Mouse (Mus musculus) neural tube, embryonic 14.5 days (tissue): Measurements from ENCODE around the gene Gatb. TPM values are rescaled to one million over a fixed set of nuclear protein-coding genes. Genes with fewer than 3 reads are reported as not detected.

Experiments
- ATAC-seq: fragments of 200-750 bp; cut with Nextera tagmentation; 2 replicates; pipeline ENCODE4 v1.8.0; 2017; ENCODE audit warnings: low read depth, mild to moderate bottlenecking, moderate TSS enrichment, moderate library complexity
- H3K27ac ChIP-seq: fragments of 300-500 bp; sonication (generic); 2 replicates; pipeline ENCODE4 v1.5.1; 2014; ENCODE audit warnings: low read depth, mild to moderate bottlenecking, control low read depth, low read length, moderate library complexity, mixed read lengths
- H3K27me3 ChIP-seq: fragments of 300-500 bp; sonication (generic); 2 replicates; pipeline ENCODE4 v1.6.1; 2014; ENCODE audit warnings: low read length; ENCODE audit not compliant: control insufficient read depth, insufficient read depth
- H3K36me3 ChIP-seq: fragments of 300-500 bp; sonication (generic); 2 replicates; pipeline ENCODE4 v1.6.1; 2014; ENCODE audit warnings: low read length, mixed read lengths; ENCODE audit not compliant: control insufficient read depth, insufficient read depth
- H3K4me1 ChIP-seq: fragments of 300-500 bp; sonication (generic); 2 replicates; pipeline ENCODE4 v1.6.1; 2014; ENCODE audit warnings: low read length; ENCODE audit not compliant: control insufficient read depth, insufficient read depth
- H3K4me2 ChIP-seq: fragments of 300-500 bp; sonication (generic); 2 replicates; pipeline ENCODE4 v1.6.1; 2014; ENCODE audit warnings: mild to moderate bottlenecking, low read depth, low read length, control low read depth
- H3K4me3 ChIP-seq: fragments of 300-500 bp; sonication (generic); 2 replicates; pipeline ENCODE4 v1.5.1; 2014; ENCODE audit warnings: low read depth, low read length, control low read depth, mixed read lengths
- H3K9ac ChIP-seq: fragments of 300-500 bp; sonication (generic); replicated peaks from 2 replicates; pipeline ENCODE4 v1.6.1; 2014; ENCODE audit warnings: low read depth, mild to moderate bottlenecking, control low read depth, low read length, mixed read lengths
- H3K9me3 ChIP-seq: fragments of 300-500 bp; sonication (generic); 2 replicates; pipeline ENCODE4 v1.6.1; 2016; ENCODE audit warnings: low read length; ENCODE audit not compliant: control insufficient read depth
- WGBS: fragments of 180-500 bp; shearing (Covaris S2); extraction: QIAGEN DNeasy Blood & Tissue Kit; methylation state at CpG from one replicate; pipeline ENCODE4 v1.1.7; 2014; 5-methylcytosine and 5-hydroxymethylcytosine counted together
- polyA plus RNA-seq: library from polyadenylated mRNA; unstranded; fragments of >200 nt; fragmentation: Nextera tagmentation; extraction: Ambion mirVana; gene quantifications from 2 replicates; pipeline ENCODE4 v1.2.1, GENCODE M21; 2014

The Gatb gene
- polyA plus RNA-seq, 1 experiment from 2014 or later = 23.1 TPM

- WGBS = 97% methylated on average over 2 of the region's 2 CpGs
- H3K4me2 ChIP-seq = no peak overlapping the region
- H3K27ac ChIP-seq = no peak overlapping the region
- H3K4me3 ChIP-seq = no peak overlapping the region
- no peak overlapping the region for H3K9ac ChIP-seq
- no peaks in the 10 kb centered on the region for H3K27me3 ChIP-seq
- H3K9me3 ChIP-seq = no peaks in the 10 kb centered on the region
- ATAC-seq = no peak
- no peaks in the 10 kb centered on the region for H3K36me3 ChIP-seq
- no peaks in the 10 kb centered on the region for H3K4me1 ChIP-seq
Observed at GRCm38 (mm10) chr3:85635591-85635990, 61.7 kb downstream of the Gatb start.

- Histone ChIP-seq H3K4me1 (no peaks in the 10 kb centered on the region), H3K4me2 (no peak overlapping the region), H3K36me3 (no peaks in the 10 kb centered on the region), H3K9me3 (no peaks in the 10 kb centered on the region), H3K27ac (no peak overlapping the region), H3K27me3 (no peaks in the 10 kb centered on the region), H3K9ac (no peak overlapping the region), H3K4me3 (no peak overlapping the region)
- 91% methylated on average over 5 of the region's 5 CpGs for WGBS
- ATAC-seq = no peak
Observed at GRCm38 (mm10) chr3:85636716-85637447, 63.0 kb downstream of the Gatb start.

GRCm38 (mm10) chr3:85641751-85642150 is 67.8 kb downstream of the Gatb start:
- ATAC-seq = no peak

GRCm38 (mm10) chr3:85644814-85645213 is 70.9 kb downstream of the Gatb start:
- no peaks in the 10 kb centered on the region for H3K4me1 ChIP-seq
- no peak overlapping the region for H3K4me3 ChIP-seq
- no peaks in the 10 kb centered on the region for H3K27me3 ChIP-seq
- H3K36me3 ChIP-seq = no peaks in the 10 kb centered on the region
- no peak overlapping the region for H3K27ac ChIP-seq
- 90% methylated on average over 3 of the region's 3 CpGs for WGBS
- no peak overlapping the region for H3K9ac ChIP-seq
- no peak overlapping the region for H3K4me2 ChIP-seq
- no peaks in the 10 kb centered on the region for H3K9me3 ChIP-seq
- ATAC-seq = no peak

More at GRCm38 (mm10) chr3:85641751-85642150, 67.8 kb downstream of the Gatb start:
- 93% methylated on average over 3 of the region's 3 CpGs for WGBS
- H3K27me3 ChIP-seq = no peaks in the 10 kb centered on the region
- no peak overlapping the region for H3K4me2 ChIP-seq
- no peaks in the 10 kb centered on the region for H3K36me3 ChIP-seq
- no peaks in the 10 kb centered on the region for H3K9me3 ChIP-seq
- no peak overlapping the region for H3K4me3 ChIP-seq
- no peak overlapping the region for H3K9ac ChIP-seq
- H3K27ac ChIP-seq = no peak overlapping the region
- no peaks in the 10 kb centered on the region for H3K4me1 ChIP-seq

GRCm38 (mm10) chr3:85645517-85646004 is 71.6 kb downstream of the Gatb start:
- no peaks in the 10 kb centered on the region for H3K9me3 ChIP-seq
- no peaks in the 10 kb centered on the region for H3K36me3 ChIP-seq
- H3K4me2 ChIP-seq = no peak overlapping the region
- H3K9ac ChIP-seq = no peak overlapping the region
- H3K4me3 ChIP-seq = no peak overlapping the region
- H3K4me1 ChIP-seq = no peaks in the 10 kb centered on the region
- H3K27ac ChIP-seq = no peak overlapping the region
- ATAC-seq = no peak
- H3K27me3 ChIP-seq = no peaks in the 10 kb centered on the region
- WGBS = 79% methylated on average over 7 of the region's 7 CpGs

GRCm38 (mm10) chr3:85649176-85649575 is 75.3 kb downstream of the Gatb start:
- WGBS = 94% methylated on average over 4 of the region's 4 CpGs
- Histone ChIP-seq H3K4me3 (no peak overlapping the region), H3K4me1 (0 out of 2 replicates have a peak, but pooled peaks cover 4% of the 10 kb centered on the region), H3K4me2 (no peak overlapping the region), H3K27me3 (no peaks in the 10 kb centered on the region), H3K9me3 (no peaks in the 10 kb centered on the region), H3K27ac (no peak overlapping the region), H3K9ac (no peak overlapping the region), H3K36me3 (no peaks in the 10 kb centered on the region)
- ATAC-seq = no peak

- ATAC-seq = no peak
- Histone ChIP-seq H3K27me3 (no peaks in the 10 kb centered on the region), H3K36me3 (no peaks in the 10 kb centered on the region), H3K4me2 (no peak overlapping the region), H3K27ac (no peak overlapping the region), H3K9me3 (no peaks in the 10 kb centered on the region), H3K4me1 (0 out of 2 replicates have a peak, but pooled peaks cover 4% of the 10 kb centered on the region), H3K4me3 (no peak overlapping the region), H3K9ac (no peak overlapping the region; the same call in 1 of the 2 replicates)
- WGBS = 76% methylated on average over 4 of the region's 4 CpGs
Observed at GRCm38 (mm10) chr3:85652727-85653665, 79.1 kb downstream of the Gatb start.

GRCm38 (mm10) chr3:85655538-85655937 is 81.6 kb downstream of the Gatb start:
- Histone ChIP-seq H3K9me3 (no peaks in the 10 kb centered on the region), H3K9ac (no peak overlapping the region), H3K4me3 (no peak overlapping the region), H3K27me3 (no peaks in the 10 kb centered on the region), H3K27ac (no peak overlapping the region), H3K4me2 (no peak overlapping the region), H3K4me1 (0 out of 2 replicates have a peak, but pooled peaks cover 4% of the 10 kb centered on the region), H3K36me3 (no peaks in the 10 kb centered on the region)
- no peak for ATAC-seq
- 93% methylated on average over 3 of the region's 3 CpGs for WGBS

- Histone ChIP-seq H3K4me2 (no peak overlapping the region), H3K4me3 (no peak overlapping the region), H3K9ac (no peak overlapping the region), H3K36me3 (no peaks in the 10 kb centered on the region), H3K9me3 (no peaks in the 10 kb centered on the region), H3K4me1 (no peaks in the 10 kb centered on the region), H3K27ac (no peak overlapping the region), H3K27me3 (no peaks in the 10 kb centered on the region)
- WGBS = 85% methylated on average over 7 of the region's 7 CpGs
- ATAC-seq = no peak
Observed at GRCm38 (mm10) chr3:85659681-85660080, 85.8 kb downstream of the Gatb start.
